Mouse (Mus musculus) CD8-positive naive resting alpha-beta T cell, adult 2 months (primary cell): ENCODE data around the gene Smtnl2.

Experiments
- DNase-seq, 2 experiments: peaks; one replicate each; pipeline ENCODE4 v3.0.0; 2022; ENCODE audit warnings: low read depth in 2 of 2, low spot score in 2 of 2

Smtnl2 gene

GRCm38 (mm10) chr11:72426884-72427283, 15.4 kb upstream of the Smtnl2 start:
- no peak for DNase-seq

GRCm38 (mm10) chr11:72425201-72425600, 13.7 kb upstream of the Smtnl2 start:
- DNase-seq: no peak

GRCm38 (mm10) chr11:72423686-72424085, 12.2 kb upstream of the Smtnl2 start:
- DNase-seq: no peak

DNA sequence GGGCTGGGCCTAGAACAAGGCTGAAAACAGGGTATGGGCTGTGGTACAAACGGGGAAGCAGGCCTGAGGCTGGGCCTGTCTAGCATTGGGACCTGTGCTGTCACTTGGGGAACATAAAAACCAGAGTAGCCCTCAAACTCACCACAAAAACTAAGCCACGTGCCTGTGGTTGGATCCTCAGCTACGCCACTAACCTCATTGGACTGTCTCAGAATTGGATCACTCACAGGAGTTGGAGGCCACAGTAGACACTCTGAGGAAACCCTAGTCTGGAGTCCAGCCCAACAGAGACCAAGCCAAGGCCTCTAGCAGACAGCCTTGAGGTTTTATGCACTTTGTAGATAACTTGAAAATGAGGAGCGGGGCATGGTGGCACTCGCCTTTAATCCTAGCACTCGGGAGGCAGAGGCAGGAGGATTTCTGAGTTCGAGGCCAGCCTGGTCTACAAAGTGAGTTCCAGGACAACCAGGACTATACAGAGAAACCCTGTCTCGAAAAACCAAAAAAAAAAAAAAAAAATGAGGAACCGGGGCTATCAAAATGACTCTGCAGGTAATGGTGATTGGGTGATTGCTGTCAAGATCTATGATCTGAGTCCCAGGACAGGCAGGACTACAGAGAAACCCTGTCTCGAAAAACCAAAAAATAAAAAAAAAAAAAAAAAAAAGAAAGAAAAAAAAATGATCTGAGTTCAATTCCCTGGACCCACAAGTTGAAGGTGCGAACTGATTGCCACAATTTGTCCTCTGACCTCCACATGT, 10.2 kb upstream of the Smtnl2 start:
- no peak for DNase-seq

- DNase-seq: no peak
Measured at GRCm38 (mm10) chr11:72420460-72421122, 9.1 kb upstream of the Smtnl2 start.

DNA sequence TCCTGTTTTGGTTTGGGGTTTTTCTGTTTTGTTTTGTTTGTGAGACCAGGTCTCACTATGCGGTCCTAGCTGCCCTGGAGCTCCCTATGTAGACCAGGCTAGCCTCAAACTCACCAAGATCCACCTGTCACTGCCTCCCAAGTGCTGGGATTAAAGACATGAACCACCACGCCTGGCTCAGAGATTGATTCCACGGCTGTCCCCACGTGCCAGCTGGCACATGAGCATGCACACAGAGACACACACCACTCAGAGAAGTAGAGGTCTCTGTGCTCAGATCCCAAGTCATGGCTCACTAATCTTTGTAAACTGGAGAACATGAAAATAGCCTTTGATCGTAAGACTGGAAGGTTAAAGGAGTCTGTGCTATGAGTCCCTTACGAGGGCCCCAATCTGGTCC, 7.5 kb upstream of the Smtnl2 start:
- DNase-seq: no peak

GRCm38 (mm10) chr11:72418227-72418626, 6.7 kb upstream of the Smtnl2 start:
- no peak for DNase-seq

DNA sequence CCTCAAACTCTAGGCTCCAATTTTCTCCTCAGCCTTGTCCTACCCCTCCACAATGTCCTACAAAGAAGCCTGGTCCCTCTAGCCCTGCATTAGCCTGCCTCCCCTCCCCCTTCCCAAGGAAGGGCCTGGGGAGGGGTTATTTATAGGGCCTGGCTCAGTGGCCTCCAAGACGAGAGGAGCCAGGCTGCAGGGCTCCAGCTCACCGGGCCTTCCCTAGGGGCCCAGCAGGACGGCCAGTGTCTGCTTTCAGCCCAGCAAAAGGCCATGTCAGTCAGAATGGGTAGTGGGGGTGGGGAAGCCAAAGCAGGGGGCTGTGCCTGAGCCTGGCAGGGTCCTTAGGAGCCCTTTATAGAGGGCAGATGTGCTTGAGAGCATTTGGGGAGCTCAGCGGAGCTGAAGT, 5.9 kb upstream of the Smtnl2 start:
- DNase-seq: no peak

GRCm38 (mm10) chr11:72416666-72417065, 5.2 kb upstream of the Smtnl2 start:
- no peak for DNase-seq

- DNase-seq: no peak
Measured at GRCm38 (mm10) chr11:72415155-72415554, 3.6 kb upstream of the Smtnl2 start.

DNA sequence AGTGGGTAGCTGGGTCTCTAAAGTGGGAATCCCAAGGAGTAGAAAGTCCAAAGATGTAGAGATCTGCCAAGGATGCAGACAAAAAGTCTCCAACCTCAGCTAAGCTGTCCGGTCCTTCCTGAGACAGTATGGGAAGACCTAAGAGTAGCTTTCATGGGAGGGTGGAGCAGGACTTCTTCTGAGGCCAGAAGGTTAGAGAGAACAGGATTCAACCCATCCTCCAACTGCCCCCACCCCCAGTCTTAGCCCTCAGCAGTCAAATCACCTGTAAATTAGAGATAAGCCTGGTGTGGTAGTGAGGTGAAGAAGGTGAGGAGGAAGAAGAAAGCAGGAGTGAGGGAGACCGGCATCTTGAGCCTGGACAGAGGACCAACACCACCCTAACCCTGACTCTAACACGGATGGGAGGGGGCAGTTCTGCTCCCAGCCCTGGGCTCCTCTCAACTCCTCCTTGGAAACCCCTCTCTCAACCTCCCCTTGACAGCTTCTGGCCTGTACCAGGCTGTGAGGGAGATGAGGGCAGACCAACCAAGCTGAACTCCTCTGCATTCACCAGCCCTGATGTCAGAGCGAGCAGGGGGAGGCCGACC, 2.2 kb upstream of the Smtnl2 start:
- no peak for DNase-seq

GRCm38 (mm10) chr11:72413016-72413415, 1.5 kb upstream of the Smtnl2 start:
- no peak for DNase-seq

- no peak for DNase-seq
Measured at GRCm38 (mm10) chr11:72411945-72412344, 432 bp upstream of the Smtnl2 start.

DNA sequence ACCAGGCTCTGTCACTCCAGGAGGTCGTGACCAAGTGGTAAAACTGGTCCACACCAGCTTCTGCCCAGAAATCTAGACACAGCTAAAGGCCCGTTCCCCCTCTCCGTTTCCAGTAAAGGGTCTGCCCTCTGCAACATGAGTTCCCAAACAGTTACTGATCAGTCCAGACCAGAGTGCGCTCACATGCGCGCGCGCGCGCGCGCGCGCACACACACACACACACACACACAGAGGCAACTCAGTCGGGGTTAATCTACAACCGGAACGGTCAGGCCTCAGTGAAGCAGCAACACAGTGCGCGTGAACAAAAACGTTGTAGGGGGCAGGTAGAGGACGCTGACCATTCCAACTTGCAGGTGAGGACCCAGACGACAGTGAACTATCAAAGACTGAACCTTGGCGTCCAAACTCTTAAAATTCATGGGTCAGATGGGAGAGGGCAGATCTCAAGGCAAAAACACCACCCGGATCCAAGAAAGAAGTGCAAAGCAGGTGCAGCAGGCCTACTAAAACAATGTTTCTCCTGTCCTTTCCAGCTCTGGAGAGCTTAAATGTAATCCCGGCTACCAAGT, 906 bp downstream of the Smtnl2 start:
- no peak for DNase-seq

DNA sequence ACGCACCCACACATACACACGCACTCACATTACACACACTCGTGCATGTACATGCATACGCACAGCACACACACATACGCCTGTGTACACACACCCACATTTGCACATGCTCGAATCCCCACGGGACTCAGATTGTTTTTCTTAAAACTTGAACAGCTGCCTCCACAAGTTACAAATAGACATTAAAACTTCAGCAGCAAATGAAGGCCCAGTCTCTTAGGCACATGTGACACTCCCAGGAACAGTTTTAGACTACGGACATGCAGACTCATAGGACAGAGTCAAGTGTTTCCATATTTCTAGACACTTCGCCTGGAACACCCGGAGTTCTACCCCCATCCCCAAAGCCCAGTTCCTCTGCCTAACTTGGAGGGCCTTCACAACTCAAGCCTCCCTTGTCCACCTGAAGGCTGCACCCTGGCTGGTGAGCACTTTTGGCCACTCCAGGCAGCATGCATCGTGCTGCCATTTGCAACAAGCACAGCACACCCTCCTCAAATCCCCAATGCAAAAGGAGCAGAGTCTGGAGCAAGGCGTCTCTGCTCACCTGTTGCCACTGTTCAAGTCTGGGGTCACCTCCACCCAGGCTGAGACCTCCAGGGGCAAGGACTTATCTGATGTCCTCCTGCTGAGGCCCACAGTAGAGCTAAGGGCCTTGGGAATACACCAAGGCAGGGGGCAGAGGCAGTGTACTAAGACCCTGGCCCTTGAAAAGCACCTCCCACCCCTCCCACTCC, 1.7 kb downstream of the Smtnl2 start:
- no peak for DNase-seq

DNA sequence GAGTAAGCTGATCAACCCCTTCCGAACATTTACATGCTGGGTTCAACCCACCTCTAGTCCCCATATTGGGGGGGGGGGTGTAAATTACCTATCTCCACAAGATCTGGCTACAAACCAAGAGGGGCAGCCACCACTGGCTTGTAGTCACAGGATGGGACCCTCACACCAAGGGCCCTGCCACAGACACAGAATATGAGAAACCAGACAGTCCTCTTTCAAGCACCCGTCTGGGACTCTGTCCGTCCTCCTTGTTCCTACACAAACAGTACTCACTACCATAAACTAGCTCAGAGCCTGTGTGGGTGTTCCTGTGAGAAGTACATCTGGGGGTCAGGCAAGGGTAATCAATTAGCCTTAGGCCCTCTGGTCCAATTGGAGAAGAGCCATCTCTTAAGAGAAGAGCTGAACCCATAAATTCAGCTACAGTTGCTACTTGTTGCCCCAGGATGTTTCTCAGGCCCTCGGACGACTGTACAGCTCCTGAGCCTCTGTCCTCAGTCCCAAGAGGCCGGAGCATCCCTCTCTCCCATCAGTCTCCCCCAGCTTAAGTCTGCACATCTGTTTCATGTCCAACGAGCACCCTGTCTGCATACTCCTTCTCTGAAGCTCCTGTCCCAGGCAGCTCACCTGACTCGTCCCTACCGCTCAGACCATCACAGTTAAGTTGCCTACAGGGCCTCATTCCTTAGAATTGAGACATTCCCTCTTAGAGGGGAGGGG, 2.9 kb downstream of the Smtnl2 start:
- no peak for DNase-seq

GRCm38 (mm10) chr11:72407574-72407973, 3.9 kb downstream of the Smtnl2 start:
- DNase-seq: no peak

- DNase-seq: no peak
Measured at GRCm38 (mm10) chr11:72407081-72407480, 4.4 kb downstream of the Smtnl2 start.

GRCm38 (mm10) chr11:72406079-72406675, 5.3 kb downstream of the Smtnl2 start:
- DNase-seq: no peak

GRCm38 (mm10) chr11:72405532-72405931, 6.0 kb downstream of the Smtnl2 start:
- no peak for DNase-seq
